Mouse (Mus musculus): ENCODE measurements at regions not wholly inside any gene's neighbourhood (a gene's known extent, or its start where the extent isn't known, plus 50 kb on each side); places are given as distances from the start of the nearest gene placed in this dataset.

- no peak overlapping the region for H3K27ac ChIP-seq
- no peak overlapping the region for H3K4me2 ChIP-seq
- WGBS: 58% methylated on average over 10 of the region's 10 CpGs
- H3K4me3 ChIP-seq (replicated peaks): no peak overlapping the region
- H3K9ac ChIP-seq (replicated peaks): no peak overlapping the region
- no peaks in the 10 kb centered on the region for H3K36me3 ChIP-seq
- H3K27me3 ChIP-seq: no peaks in the 10 kb centered on the region
- H3K4me1 ChIP-seq (replicated peaks): no peaks in the 10 kb centered on the region
- no peak; the same call in 1 of the 2 replicates for ATAC-seq (ENCODE audit: insufficient number of reproducible peaks, insufficient read depth, low FRiP score, low TSS enrichment, low read depth)
- H3K9me3 ChIP-seq: no peaks in the 10 kb centered on the region
Measured at GRCm38 (mm10) chr10:25857954-25858616, 220.0 kb upstream of the Gm9767 start.

- Histone ChIP-seq H3K27me3 (no peaks in the 10 kb centered on the region), H3K4me3 (replicated peaks) (no peak overlapping the region), H3K4me2 (no peak overlapping the region), H3K9ac (replicated peaks) (no peak overlapping the region), H3K36me3 (no peaks in the 10 kb centered on the region), H3K9me3 (no peaks in the 10 kb centered on the region), H3K4me1 (replicated peaks) (no peaks in the 10 kb centered on the region), H3K27ac (no peak overlapping the region)
- no peak for ATAC-seq (ENCODE audit: insufficient number of reproducible peaks, insufficient read depth, low FRiP score, low TSS enrichment, low read depth)
Measured at GRCm38 (mm10) chr10:25844348-25844747, 233.7 kb upstream of the Gm9767 start.

- Histone ChIP-seq H3K9me3 (no peaks in the 10 kb centered on the region), H3K36me3 (no peaks in the 10 kb centered on the region), H3K4me3 (replicated peaks) (no peak overlapping the region), H3K4me1 (replicated peaks) (no peaks in the 10 kb centered on the region), H3K27me3 (no peaks in the 10 kb centered on the region), H3K4me2 (no peak overlapping the region), H3K27ac (no peak overlapping the region), H3K9ac (replicated peaks) (no peak overlapping the region)
- ATAC-seq (ENCODE audit: insufficient number of reproducible peaks, insufficient read depth, low FRiP score, low TSS enrichment, low read depth): no peak
- WGBS: 70% methylated on average over 2 of the region's 2 CpGs
Measured at GRCm38 (mm10) chr10:25829275-25829674, 248.8 kb upstream of the Gm9767 start.

- Histone ChIP-seq H3K4me2 (no peak overlapping the region), H3K4me1 (replicated peaks) (no peaks in the 10 kb centered on the region)
- no peak for ATAC-seq (ENCODE audit: insufficient number of reproducible peaks, insufficient read depth, low FRiP score, low TSS enrichment, low read depth)
Measured at GRCm38 (mm10) chr10:25804223-25804622, 268.2 kb upstream of the Smlr1 start.

GRCm38 (mm10) chr10:25801499-25801898 lies 265.4 kb upstream of the Smlr1 start:
- Histone ChIP-seq H3K27me3 (no peaks in the 10 kb centered on the region), H3K4me1 (replicated peaks) (no peaks in the 10 kb centered on the region), H3K9me3 (0 out of 2 replicates have a peak, but pooled peaks cover 2% of the 10 kb centered on the region), H3K9ac (replicated peaks) (no peak overlapping the region), H3K4me2 (no peak overlapping the region), H3K36me3 (no peaks in the 10 kb centered on the region), H3K4me3 (replicated peaks) (no peak overlapping the region), H3K27ac (no peak overlapping the region)
- ATAC-seq (ENCODE audit: insufficient number of reproducible peaks, insufficient read depth, low FRiP score, low TSS enrichment, low read depth): no peak
- 76% methylated on average over 2 of the region's 2 CpGs for WGBS

More at GRCm38 (mm10) chr10:25804223-25804622, 268.2 kb upstream of the Smlr1 start:
- WGBS: 76% methylated on average over 3 of the region's 3 CpGs
- Histone ChIP-seq H3K4me3 (replicated peaks) (no peak overlapping the region), H3K9ac (replicated peaks) (no peak overlapping the region), H3K27me3 (no peaks in the 10 kb centered on the region), H3K9me3 (no peaks in the 10 kb centered on the region), H3K27ac (no peak overlapping the region), H3K36me3 (no peaks in the 10 kb centered on the region)

- no peak overlapping the region for H3K27ac ChIP-seq
- WGBS: 97% methylated on average over 2 of the region's 2 CpGs
- no peaks in the 10 kb centered on the region for H3K4me1 ChIP-seq (replicated peaks)
- no peak overlapping the region for H3K9ac ChIP-seq (replicated peaks)
- ATAC-seq (ENCODE audit: insufficient number of reproducible peaks, insufficient read depth, low FRiP score, low TSS enrichment, low read depth): no peak
- H3K4me3 ChIP-seq (replicated peaks): no peak overlapping the region
- H3K27me3 ChIP-seq: no peaks in the 10 kb centered on the region
- H3K36me3 ChIP-seq: no peaks in the 10 kb centered on the region
- H3K4me2 ChIP-seq: no peak overlapping the region
- 0 out of 2 replicates have a peak, but pooled peaks cover 2% of the 10 kb centered on the region for H3K9me3 ChIP-seq
Measured at GRCm38 (mm10) chr10:25798881-25799280, 262.8 kb upstream of the Smlr1 start.

- Histone ChIP-seq H3K4me2 (no peak overlapping the region), H3K27ac (no peak overlapping the region), H3K27me3 (no peaks in the 10 kb centered on the region), H3K9ac (replicated peaks) (no peak overlapping the region), H3K4me1 (replicated peaks) (no peaks in the 10 kb centered on the region), H3K36me3 (no peaks in the 10 kb centered on the region), H3K4me3 (replicated peaks) (no peak overlapping the region), H3K9me3 (no peaks in the 10 kb centered on the region)
- 78% methylated on average over 3 of the region's 3 CpGs for WGBS
- ATAC-seq (ENCODE audit: insufficient number of reproducible peaks, insufficient read depth, low FRiP score, low TSS enrichment, low read depth): no peak
Measured at GRCm38 (mm10) chr10:25790363-25790821, 254.3 kb upstream of the Smlr1 start.

- Histone ChIP-seq H3K36me3 (no peaks in the 10 kb centered on the region), H3K4me3 (replicated peaks) (no peak overlapping the region), H3K4me1 (replicated peaks) (no peaks in the 10 kb centered on the region), H3K9me3 (no peaks in the 10 kb centered on the region), H3K4me2 (no peak overlapping the region), H3K27ac (no peak overlapping the region), H3K9ac (replicated peaks) (no peak overlapping the region), H3K27me3 (no peaks in the 10 kb centered on the region)
- no peak for ATAC-seq (ENCODE audit: insufficient number of reproducible peaks, insufficient read depth, low FRiP score, low TSS enrichment, low read depth)
- 79% methylated on average over 6 of the region's 6 CpGs for WGBS
Measured at GRCm38 (mm10) chr10:25788660-25789059, 252.6 kb upstream of the Smlr1 start.

- WGBS: 81% methylated on average over 4 of the region's 4 CpGs
- Histone ChIP-seq H3K9ac (replicated peaks) (no peak overlapping the region), H3K27ac (no peak overlapping the region), H3K36me3 (no peaks in the 10 kb centered on the region), H3K4me3 (replicated peaks) (no peak overlapping the region), H3K4me1 (replicated peaks) (no peaks in the 10 kb centered on the region), H3K27me3 (no peaks in the 10 kb centered on the region), H3K4me2 (no peak overlapping the region), H3K9me3 (no peaks in the 10 kb centered on the region)
- no peak for ATAC-seq (ENCODE audit: insufficient number of reproducible peaks, insufficient read depth, low FRiP score, low TSS enrichment, low read depth)
Measured at GRCm38 (mm10) chr10:25788004-25788403, 251.9 kb upstream of the Smlr1 start.

GRCm38 (mm10) chr10:25783861-25784260 lies 247.8 kb upstream of the Smlr1 start:
- Histone ChIP-seq H3K27ac (no peak overlapping the region), H3K4me3 (replicated peaks) (no peak overlapping the region), H3K4me1 (replicated peaks) (no peaks in the 10 kb centered on the region), H3K9me3 (no peaks in the 10 kb centered on the region), H3K36me3 (no peaks in the 10 kb centered on the region), H3K4me2 (no peak overlapping the region), H3K27me3 (no peaks in the 10 kb centered on the region), H3K9ac (replicated peaks) (no peak overlapping the region)
- ATAC-seq (ENCODE audit: insufficient number of reproducible peaks, insufficient read depth, low FRiP score, low TSS enrichment, low read depth): no peak
- 57% methylated on average over 3 of the region's 3 CpGs for WGBS

GRCm38 (mm10) chr10:25779476-25779875 lies 243.4 kb upstream of the Smlr1 start:
- WGBS: 92% methylated on average over 4 of the region's 4 CpGs
- H3K27me3 ChIP-seq: no peaks in the 10 kb centered on the region
- H3K4me1 ChIP-seq (replicated peaks): no peaks in the 10 kb centered on the region
- no peak for ATAC-seq (ENCODE audit: insufficient number of reproducible peaks, insufficient read depth, low FRiP score, low TSS enrichment, low read depth)
- no peak overlapping the region for H3K27ac ChIP-seq
- no peak overlapping the region for H3K9ac ChIP-seq (replicated peaks)
- H3K36me3 ChIP-seq: no peaks in the 10 kb centered on the region
- H3K4me2 ChIP-seq: no peak overlapping the region
- H3K9me3 ChIP-seq: no peaks in the 10 kb centered on the region
- no peak overlapping the region for H3K4me3 ChIP-seq (replicated peaks)

GRCm38 (mm10) chr10:25777717-25778116 lies 241.7 kb upstream of the Smlr1 start:
- WGBS: 75% methylated on average over 2 of the region's 2 CpGs
- H3K9me3 ChIP-seq: no peaks in the 10 kb centered on the region

More at GRCm38 (mm10) chr10:25777717-25778116, 241.7 kb upstream of the Smlr1 start:
- Histone ChIP-seq H3K27me3 (no peaks in the 10 kb centered on the region), H3K9ac (replicated peaks) (no peak overlapping the region), H3K36me3 (no peaks in the 10 kb centered on the region), H3K4me3 (replicated peaks) (no peak overlapping the region), H3K4me2 (no peak overlapping the region), H3K27ac (no peak overlapping the region), H3K4me1 (replicated peaks) (no peaks in the 10 kb centered on the region)
- no peak for ATAC-seq (ENCODE audit: insufficient number of reproducible peaks, insufficient read depth, low FRiP score, low TSS enrichment, low read depth)

Data from limb, embryonic 12.5 days (tissue).